Mouse (Mus musculus) limb, embryonic 15.5 days (tissue): Measurements from ENCODE around the gene Banp. TPM values are rescaled to one million over a fixed set of nuclear protein-coding genes. Genes with fewer than 3 reads are reported as not detected.
A peak's percentile ranks its signal among the peaks of the same experiment; 100 is the strongest.

Source experiments
- ATAC-seq: fragments of 200-750 bp; cut with Nextera tagmentation; 2 replicates; pipeline ENCODE4 v1.8.0; 2017; ENCODE audit warnings: low read depth, moderate TSS enrichment; ENCODE audit not compliant: insufficient number of reproducible peaks, low FRiP score, low TSS enrichment
- H3K27ac ChIP-seq: fragments of 300-500 bp; sonication (generic); 2 replicates; pipeline ENCODE4 v1.5.1; 2015; ENCODE audit warnings: moderate library complexity, mild to moderate bottlenecking, inconsistent platforms
- H3K27me3 ChIP-seq: fragments of 300-500 bp; sonication (generic); 2 replicates; pipeline ENCODE4 v1.6.1; 2015; ENCODE audit warnings: inconsistent platforms
- H3K36me3 ChIP-seq: fragments of 300-500 bp; sonication (generic); 2 replicates; pipeline ENCODE4 v1.6.1; 2015; ENCODE audit warnings: inconsistent platforms
- H3K4me1 ChIP-seq: fragments of 300-500 bp; sonication (generic); 2 replicates; pipeline ENCODE4 v1.6.1; 2015; ENCODE audit warnings: inconsistent platforms
- H3K4me2 ChIP-seq: fragments of 300-500 bp; sonication (generic); 2 replicates; pipeline ENCODE4 v1.6.1; 2015; ENCODE audit warnings: mild to moderate bottlenecking, inconsistent platforms
- H3K4me3 ChIP-seq: fragments of 300-500 bp; sonication (generic); 2 replicates; pipeline ENCODE4 v1.5.1; 2015; ENCODE audit warnings: mild to moderate bottlenecking, inconsistent platforms
- H3K9ac ChIP-seq: fragments of 300-500 bp; sonication (generic); 2 replicates; pipeline ENCODE4 v1.6.1; 2015; ENCODE audit warnings: inconsistent platforms
- H3K9me3 ChIP-seq: fragments of 300-500 bp; sonication (generic); 2 replicates; pipeline ENCODE4 v1.6.1; 2016; ENCODE audit warnings: inconsistent platforms
- WGBS: fragments of 180-500 bp; shearing (Covaris S2); methylation state at CpG from one replicate; pipeline ENCODE4 v1.1.7; 2015; 5-methylcytosine and 5-hydroxymethylcytosine counted together
- polyA plus RNA-seq: library from polyadenylated mRNA; unstranded; fragments of >200 nt; fragmentation: Nextera tagmentation; extraction: Ambion mirVana; gene quantifications from 2 replicates; pipeline ENCODE4 v1.2.1, GENCODE M21; 2015

Banp gene
- 42.3 and 44.8 TPM in 2 replicates for polyA plus RNA-seq

DNA sequence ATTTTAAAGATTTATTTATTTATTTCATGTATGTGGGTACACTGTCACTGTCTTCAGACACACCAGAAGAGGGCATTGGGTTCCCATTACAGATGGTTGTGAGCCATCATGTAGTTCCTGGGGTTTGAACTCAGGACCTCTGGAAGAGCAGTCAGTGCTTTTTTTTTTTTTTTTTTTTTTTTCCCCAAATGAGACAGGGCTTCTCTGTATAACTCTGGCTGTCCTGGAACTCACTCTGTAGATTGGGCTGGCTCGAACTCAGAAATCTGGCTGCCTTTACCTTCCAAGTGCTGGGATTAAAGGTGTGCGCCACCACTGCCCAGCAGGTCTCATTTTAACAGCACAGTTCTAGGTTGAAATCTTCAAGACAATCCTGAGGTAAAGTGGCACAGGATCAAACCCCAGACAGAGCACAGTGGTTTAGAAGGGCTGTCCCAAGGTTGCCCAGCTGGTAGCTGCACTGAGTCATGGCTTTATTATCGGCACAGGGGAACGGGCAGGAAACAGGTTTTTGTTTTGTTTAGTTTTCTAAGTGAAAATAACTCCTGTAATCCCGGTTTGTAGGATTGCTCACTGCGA is at the start of gene Banp:
Banp (plus strand) TSS at position 529 of the 579 bp plus-strand sequence.
- Histone ChIP-seq H3K27ac (peak within 1 kb of the TSS; percentile 95), H3K4me3 (peak within 1 kb of the TSS; percentile 92), H3K9me3 (no peaks in the 10 kb centered on the region), H3K4me1 (peaks cover 62% of the 10 kb centered on the region), H3K4me2 (peak within 1 kb of the TSS; percentile 76), H3K27me3 (no peaks in the 10 kb centered on the region), H3K36me3 (peaks cover 18% of the 10 kb centered on the region; the same call in 1 of the 2 replicates), H3K9ac (peak within 1 kb of the TSS; percentile 99)
- WGBS: 58% methylated on average over 6 of the region's 6 CpGs
- ATAC-seq: no peak

DNA sequence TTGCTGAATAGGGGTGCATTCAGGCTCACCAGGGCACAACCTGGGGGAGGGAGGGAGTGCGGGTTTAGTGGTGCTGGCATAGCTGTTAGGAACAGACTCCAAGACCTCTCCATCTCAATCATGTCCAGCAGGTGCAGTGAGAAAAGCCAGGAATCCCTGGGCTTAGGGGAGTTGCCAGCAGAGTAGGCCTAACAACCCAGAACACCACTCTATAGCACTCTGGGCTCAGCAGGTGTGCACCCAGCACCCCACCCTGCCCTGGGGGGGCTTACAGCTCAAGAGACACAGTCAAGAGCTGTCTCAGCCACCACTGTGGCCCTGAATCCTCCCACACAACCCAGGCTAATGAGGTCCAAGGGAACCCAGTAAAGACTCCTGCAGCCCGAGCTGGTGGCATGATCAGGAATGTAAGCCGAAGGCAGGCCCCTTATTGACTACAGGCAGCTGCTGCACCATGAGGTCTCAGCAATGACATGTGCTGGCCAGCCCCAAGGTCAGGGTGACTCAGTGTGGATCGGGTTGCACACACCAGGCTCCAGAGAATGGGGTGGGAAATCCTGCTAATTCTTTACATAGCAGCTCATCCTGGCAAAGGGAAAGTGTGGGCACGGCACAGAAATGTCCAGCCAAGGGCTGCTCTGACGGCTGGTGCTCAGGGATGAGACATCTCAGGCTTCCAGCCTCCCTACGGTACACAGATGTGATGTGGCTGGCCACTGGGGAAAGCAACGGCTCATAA is 47.9 kb upstream of the Banp start:
- H3K9me3 ChIP-seq: no peaks in the 10 kb centered on the region
- H3K9ac ChIP-seq: no peak overlapping the region
- peaks cover 55% of the 10 kb centered on the region for H3K4me1 ChIP-seq
- H3K27me3 ChIP-seq: no peaks in the 10 kb centered on the region
- ATAC-seq: peak; percentile 49; the same call in 1 of the 2 replicates
- no peaks in the 10 kb centered on the region for H3K36me3 ChIP-seq
- no peak overlapping the region for H3K4me2 ChIP-seq
- 37% methylated on average over 8 of the region's 8 CpGs for WGBS
- peak overlapping the region; percentile 63; the same call in 1 of the 2 replicates for H3K27ac ChIP-seq
- no peak overlapping the region for H3K4me3 ChIP-seq

DNA sequence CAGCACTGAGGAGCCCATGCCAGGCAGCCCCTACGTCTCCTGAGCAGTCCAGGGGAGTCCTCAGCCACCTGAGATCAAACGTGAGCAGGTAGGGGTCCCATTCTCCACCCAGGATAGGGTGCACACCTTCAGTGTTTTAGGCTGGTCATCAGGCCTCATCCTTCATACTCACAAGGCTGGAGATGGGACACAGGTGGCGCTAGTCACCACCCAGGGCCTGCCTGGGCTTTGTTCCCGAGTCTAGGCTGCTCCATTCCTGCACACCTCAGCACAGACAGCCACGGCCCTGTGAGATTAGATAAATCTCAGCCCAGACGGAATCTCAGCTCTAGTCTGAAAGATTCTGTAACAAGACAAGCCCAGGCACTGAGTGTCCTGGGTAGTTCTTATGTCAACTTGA is 45.6 kb upstream of the Banp start:
- Histone ChIP-seq H3K36me3 (no peaks in the 10 kb centered on the region), H3K27ac (no peak overlapping the region), H3K4me2 (no peak overlapping the region), H3K4me1 (peaks cover 52% of the 10 kb centered on the region), H3K27me3 (peaks cover 9% of the 10 kb centered on the region; the same call in 1 of the 2 replicates), H3K9me3 (no peaks in the 10 kb centered on the region), H3K9ac (no peak overlapping the region), H3K4me3 (no peak overlapping the region)
- 61% methylated on average over 6 of the region's 6 CpGs for WGBS
- no peak for ATAC-seq

DNA sequence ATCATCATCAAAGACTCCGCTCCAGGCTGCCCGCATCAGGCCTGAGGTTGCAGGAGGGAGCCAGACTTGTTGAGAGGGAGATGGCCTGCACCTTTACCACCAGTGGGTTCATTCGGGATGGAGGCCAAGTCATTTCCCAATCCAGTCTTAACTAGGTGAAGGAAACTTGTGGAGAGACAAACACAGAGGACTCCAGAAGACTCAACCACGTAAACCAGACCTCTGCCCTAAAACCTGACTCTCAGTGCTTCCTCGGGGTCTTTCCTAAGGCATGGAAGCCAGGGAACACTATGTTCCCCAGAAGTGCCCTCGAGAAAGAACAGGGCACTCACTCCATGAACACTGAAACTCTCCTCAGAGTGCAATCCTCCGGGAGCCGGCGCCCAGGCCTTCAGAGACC is 44.6 kb upstream of the Banp start:
- WGBS: 81% methylated on average over 9 of the region's 9 CpGs
- H3K36me3 ChIP-seq: no peaks in the 10 kb centered on the region
- H3K27ac ChIP-seq: no peak overlapping the region
- peaks cover 52% of the 10 kb centered on the region for H3K4me1 ChIP-seq
- H3K4me3 ChIP-seq: 0 out of 2 replicates have a peak overlapping the region, but pooled peaks have one; percentile 82
- peaks cover 9% of the 10 kb centered on the region; the same call in 1 of the 2 replicates for H3K27me3 ChIP-seq
- peak overlapping the region; percentile 96; the same call in 1 of the 2 replicates for H3K4me2 ChIP-seq
- ATAC-seq: no peak
- H3K9ac ChIP-seq: no peak overlapping the region
- no peaks in the 10 kb centered on the region for H3K9me3 ChIP-seq

DNA sequence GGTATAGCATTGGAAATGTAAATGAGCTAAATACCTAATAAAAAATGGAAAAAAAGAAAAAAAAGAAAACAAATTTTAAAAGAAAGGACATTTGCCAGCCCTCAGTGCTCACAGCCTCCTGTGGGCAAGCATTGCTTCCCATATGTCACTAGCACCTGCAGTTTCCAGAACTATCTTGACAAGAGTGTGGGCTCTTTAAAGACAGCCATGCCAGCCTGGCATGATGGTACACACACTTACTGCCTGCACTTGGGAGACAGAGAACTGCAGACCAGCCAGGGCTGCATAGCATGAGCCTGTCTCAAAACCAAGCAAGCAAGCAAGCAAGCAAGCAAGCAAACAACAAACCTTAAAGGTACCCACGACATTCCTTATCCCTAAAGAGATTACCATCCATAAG is 44.1 kb upstream of the Banp start:
- WGBS: 60% methylated on average over 1 of the region's 1 CpGs
- Histone ChIP-seq H3K4me2 (peak overlapping the region; percentile 96), H3K9ac (no peak overlapping the region), H3K4me1 (peaks cover 52% of the 10 kb centered on the region), H3K27me3 (peaks cover 9% of the 10 kb centered on the region; the same call in 1 of the 2 replicates), H3K27ac (no peak overlapping the region), H3K36me3 (no peaks in the 10 kb centered on the region), H3K9me3 (no peaks in the 10 kb centered on the region), H3K4me3 (peak overlapping the region; percentile 82)
- ATAC-seq: no peak

DNA sequence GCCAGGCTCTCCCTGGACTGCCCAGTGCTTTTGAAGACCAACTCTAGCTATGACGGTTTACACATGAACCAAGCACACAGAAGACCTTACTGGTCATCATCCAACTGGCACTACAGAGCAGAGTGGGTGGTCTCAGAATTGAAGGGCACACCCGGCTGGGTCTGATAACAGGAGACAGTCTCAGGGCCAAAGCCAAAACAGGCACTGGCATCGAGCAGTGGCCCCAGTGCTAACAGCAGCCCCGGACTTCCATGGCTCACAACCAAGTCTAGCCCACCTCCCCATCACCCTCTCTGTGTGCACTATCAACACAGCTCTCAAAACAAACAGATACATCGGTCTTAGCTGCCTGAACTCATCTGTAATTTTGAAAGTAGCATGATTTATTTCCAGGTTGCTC is 43.7 kb upstream of the Banp start:
- Histone ChIP-seq H3K4me3 (peak overlapping the region; percentile 82), H3K4me2 (peak overlapping the region; percentile 96), H3K36me3 (no peaks in the 10 kb centered on the region), H3K27me3 (peaks cover 9% of the 10 kb centered on the region; the same call in 1 of the 2 replicates), H3K9ac (0 out of 2 replicates have a peak overlapping the region, but pooled peaks have one; percentile 56), H3K4me1 (peaks cover 52% of the 10 kb centered on the region), H3K27ac (no peak overlapping the region), H3K9me3 (no peaks in the 10 kb centered on the region)
- 25% methylated on average over 5 of the region's 5 CpGs for WGBS
- no peak for ATAC-seq

DNA sequence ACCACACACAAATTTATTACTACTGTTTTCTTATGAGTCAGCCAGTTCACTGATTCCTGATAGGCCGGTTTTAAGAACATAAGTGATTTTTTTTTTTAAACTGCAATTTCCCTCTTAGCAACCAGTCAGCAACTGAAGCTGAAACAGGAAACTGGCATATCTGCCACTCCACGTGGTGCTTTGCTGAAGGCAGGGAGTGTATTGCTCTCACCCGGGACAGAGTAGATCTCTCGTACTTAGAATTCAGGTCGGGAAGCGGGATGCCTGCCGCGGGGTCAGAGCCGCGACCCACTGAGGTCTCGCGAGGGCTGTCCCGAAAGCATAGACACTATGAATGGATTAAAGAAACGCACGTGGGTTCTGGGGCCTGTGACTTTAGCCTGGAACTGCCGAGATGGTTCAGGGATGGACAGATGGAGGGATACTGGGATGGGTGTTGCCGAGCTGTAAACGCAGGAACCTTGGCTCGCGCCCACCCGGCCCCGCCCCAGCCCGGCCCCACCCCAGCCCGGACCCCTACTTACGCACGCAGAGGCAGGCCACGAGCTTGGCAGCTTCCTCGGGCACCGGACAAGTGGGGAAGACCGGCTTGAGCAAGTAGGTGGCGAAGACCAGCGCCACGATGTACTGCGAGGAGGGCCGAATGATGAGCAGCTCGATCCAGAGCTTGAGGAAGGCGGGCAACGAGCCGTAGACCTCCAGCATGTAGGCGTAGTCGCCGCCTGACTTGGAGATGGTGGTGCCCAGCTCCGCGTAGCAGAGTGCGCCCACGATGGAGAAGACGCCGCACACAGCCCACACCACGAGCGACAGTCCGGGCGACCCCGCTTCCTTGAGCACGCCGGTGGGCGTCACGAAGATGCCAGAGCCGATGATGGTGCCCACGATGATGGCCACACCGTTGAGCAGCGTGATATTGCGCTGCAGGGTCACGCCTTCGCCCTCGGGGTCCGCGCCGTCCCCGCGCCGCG is 42.7 kb upstream of the Banp start:
- 0 out of 2 replicates have a peak overlapping the region, but pooled peaks have one; percentile 11 for H3K27ac ChIP-seq
- H3K4me1 ChIP-seq: peaks cover 45% of the 10 kb centered on the region
- H3K27me3 ChIP-seq: peaks cover 9% of the 10 kb centered on the region; the same call in 1 of the 2 replicates
- peak overlapping the region; percentile 82 for H3K4me3 ChIP-seq
- H3K4me2 ChIP-seq: peak overlapping the region; percentile 96
- H3K9ac ChIP-seq: peak overlapping the region; percentile 56
- ATAC-seq: peak; percentile 17; the same call in 1 of the 2 replicates
- H3K9me3 ChIP-seq: no peaks in the 10 kb centered on the region
- H3K36me3 ChIP-seq: no peaks in the 10 kb centered on the region
- under 1% methylated on average over 72 of the region's 72 CpGs for WGBS

DNA sequence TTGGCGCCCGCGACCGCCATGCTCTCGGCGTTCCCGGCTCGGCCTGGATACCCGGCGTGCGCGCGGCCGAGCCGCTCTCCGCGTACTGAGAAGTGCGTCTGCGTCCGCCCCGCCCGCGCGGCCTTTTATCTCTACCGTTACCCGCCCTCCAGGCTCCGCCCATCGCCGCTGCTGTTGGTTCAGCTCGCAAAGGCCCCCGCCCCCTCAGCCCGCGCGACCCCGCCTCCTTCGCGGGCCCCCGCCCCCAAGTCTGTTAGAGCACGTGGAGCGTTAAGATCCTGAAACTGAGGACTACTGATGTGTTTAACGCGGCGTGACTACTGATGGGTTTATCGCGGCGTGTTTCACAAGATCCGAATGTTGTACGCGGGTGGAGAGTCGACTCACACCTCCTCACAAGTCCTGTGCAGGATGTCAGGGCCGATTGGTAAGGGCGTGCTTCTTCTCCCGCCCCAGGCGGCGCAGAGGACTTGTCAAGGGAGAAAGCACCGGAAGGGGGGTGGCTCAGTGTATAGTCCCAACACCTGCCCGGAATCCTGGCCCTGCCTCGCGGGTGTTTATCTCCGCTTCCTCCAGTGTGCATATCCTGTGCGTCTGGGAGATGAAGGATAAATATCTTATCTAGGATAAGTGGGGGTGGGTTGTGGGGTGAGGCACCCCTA is 41.8 kb upstream of the Banp start, which contains the start of gene Slc7a5:
Slc7a5 (minus strand) TSS at position 108 of the 662 bp plus-strand sequence.
- WGBS: under 1% methylated on average over 60 of the region's 61 CpGs
- Histone ChIP-seq H3K36me3 (no peaks in the 10 kb centered on the region), H3K4me2 (peak within 1 kb of the TSS; percentile 96), H3K27ac (0 out of 2 replicates have a peak within 1 kb of the TSS, but pooled peaks have one; percentile 11), H3K4me3 (peak within 1 kb of the TSS; percentile 82), H3K4me1 (peaks cover 40% of the 10 kb centered on the region), H3K9me3 (no peaks in the 10 kb centered on the region), H3K27me3 (peaks cover 9% of the 10 kb centered on the region; the same call in 1 of the 2 replicates), H3K9ac (peak within 1 kb of the TSS; percentile 56)
- ATAC-seq: peak; percentile 90

DNA sequence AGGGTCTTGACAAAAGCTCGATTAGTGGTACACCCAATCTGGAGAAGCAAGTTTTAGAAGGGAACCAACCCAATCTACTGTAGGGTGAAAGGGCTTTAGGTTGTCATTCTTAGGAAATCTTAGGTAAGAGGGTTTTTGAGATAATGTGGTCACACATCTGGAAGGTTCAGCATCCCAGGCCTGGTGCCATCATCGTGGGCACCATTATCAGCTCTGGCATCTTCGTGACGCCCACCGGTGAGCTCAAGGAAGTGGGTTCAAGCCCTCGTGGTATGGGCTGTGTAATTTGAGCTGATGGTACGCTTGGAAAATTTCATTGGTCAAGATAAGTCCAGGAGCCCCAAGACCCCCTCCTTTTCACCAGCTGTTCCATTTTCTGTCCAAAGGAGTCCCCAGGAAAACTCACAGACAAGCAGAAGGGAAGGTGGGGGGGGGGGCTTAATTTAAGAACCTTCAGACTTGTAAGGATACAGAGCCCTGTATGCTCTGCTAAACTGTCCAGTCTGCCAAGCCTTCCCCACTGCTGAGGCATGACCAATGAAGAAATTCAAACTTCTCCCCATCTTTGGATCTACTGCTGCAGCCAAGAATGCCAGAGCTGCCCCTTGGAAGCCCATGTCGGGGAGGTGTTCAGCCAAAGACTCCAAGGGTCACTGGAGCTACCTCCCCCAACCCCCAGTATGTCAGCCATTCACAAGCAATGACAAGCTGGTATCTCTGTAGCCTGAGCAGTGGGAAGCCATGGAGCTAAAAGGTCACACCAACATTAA is 41.0 kb upstream of the Banp start:
- ATAC-seq: no peak
- Histone ChIP-seq H3K9me3 (no peaks in the 10 kb centered on the region), H3K27me3 (peaks cover 9% of the 10 kb centered on the region; the same call in 1 of the 2 replicates), H3K4me1 (peaks cover 42% of the 10 kb centered on the region), H3K4me2 (0 out of 2 replicates have a peak overlapping the region, but pooled peaks have one; percentile 96), H3K9ac (no peak overlapping the region), H3K27ac (no peak overlapping the region), H3K36me3 (no peaks in the 10 kb centered on the region), H3K4me3 (no peak overlapping the region)
- 52% methylated on average over 8 of the region's 8 CpGs for WGBS

DNA sequence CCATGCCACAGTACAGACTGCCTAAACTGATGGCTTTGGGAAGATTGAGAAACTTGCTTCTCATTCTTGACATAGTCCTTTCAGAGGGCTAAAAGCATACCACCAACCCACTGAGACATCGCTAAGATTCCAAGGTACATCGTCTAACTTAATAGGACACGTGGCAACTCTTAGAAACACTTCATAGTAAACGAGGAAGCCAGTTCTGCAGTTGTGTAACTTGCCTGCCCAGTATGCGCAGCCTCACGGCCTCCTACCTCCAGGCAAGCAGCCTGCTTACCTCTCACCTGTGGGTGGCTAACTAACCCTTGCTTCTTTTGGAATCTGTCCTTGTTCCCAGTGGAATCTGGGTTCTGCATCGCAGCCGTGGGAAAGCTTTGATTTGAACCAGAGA is 40.4 kb upstream of the Banp start:
- H3K4me3 ChIP-seq: no peak overlapping the region
- ATAC-seq: no peak
- H3K27me3 ChIP-seq: peaks cover 11% of the 10 kb centered on the region; the same call in 1 of the 2 replicates
- 57% methylated on average over 8 of the region's 8 CpGs for WGBS
- peaks cover 42% of the 10 kb centered on the region for H3K4me1 ChIP-seq
- H3K9me3 ChIP-seq: no peaks in the 10 kb centered on the region
- H3K9ac ChIP-seq: 0 out of 2 replicates have a peak overlapping the region, but pooled peaks have one; percentile 4
- H3K4me2 ChIP-seq: no peak overlapping the region
- H3K36me3 ChIP-seq: no peaks in the 10 kb centered on the region
- no peak overlapping the region for H3K27ac ChIP-seq
